Mouse (Mus musculus) brain, embryonic 14.5 days (tissue): ENCODE data around the gene Slc5a10. TPM values are rescaled to one million over a fixed set of nuclear protein-coding genes. Genes with fewer than 3 reads are reported as not detected.
A peak's percentile ranks its signal among the peaks of the same experiment; 100 is the strongest.

Experiments
- DNase-seq: peaks from one replicate; pipeline ENCODE4 v3.0.0-alpha.2; 2011; ENCODE audit warnings: low read depth
- CTCF ChIP-seq: fragments of 200-500 bp; IDR thresholded peaks from 2 replicates; pipeline ENCODE4 v1.5.1; 2012; ENCODE audit warnings: inconsistent platforms, mild to moderate bottlenecking, moderate library complexity, borderline replicate concordance; ENCODE audit not compliant: insufficient read depth, insufficient read length; ENCODE audit errors: extremely low read depth
- POLR2A ChIP-seq: fragments of 200-500 bp; IDR thresholded peaks from 2 replicates; pipeline ENCODE4 v1.6.1; 2012; ENCODE audit warnings: mild to moderate bottlenecking, inconsistent platforms, borderline replicate concordance; ENCODE audit not compliant: poor library complexity, insufficient read depth, insufficient read length, severe bottlenecking; ENCODE audit errors: extremely low read depth
- polyA plus RNA-seq: library from polyadenylated mRNA; depleted of rRNA; stranded (reverse); fragments of >200 nt; gene quantifications from 2 replicates; pipeline ENCODE4 v1.2.3, GENCODE M21; 2012

Slc5a10 gene
- polyA plus RNA-seq, 1 experiment = 0.11 TPM

DNA sequence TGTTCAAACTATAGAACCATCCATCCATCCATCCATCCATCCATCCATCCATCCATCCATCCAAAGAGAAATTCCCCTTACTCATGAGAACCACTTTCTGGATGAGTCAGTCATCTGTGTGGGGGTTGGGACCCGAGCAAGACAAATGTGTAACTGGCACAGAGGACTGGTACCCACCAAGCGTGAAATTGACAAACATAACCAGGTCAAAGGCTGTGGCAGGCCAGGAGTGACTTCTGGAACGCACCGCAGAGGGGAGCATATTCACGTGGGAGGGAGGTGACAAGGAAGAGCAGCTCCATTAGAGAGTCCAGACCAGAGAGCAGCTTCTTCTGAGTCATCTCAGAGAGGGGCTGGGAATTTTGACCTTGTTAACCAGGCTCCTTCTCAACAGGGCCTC is 1.5 kb upstream of the Slc5a10 start:
- no peak for DNase-seq
- TF ChIP-seq CTCF (no peak), POLR2A (no peak)

DNA sequence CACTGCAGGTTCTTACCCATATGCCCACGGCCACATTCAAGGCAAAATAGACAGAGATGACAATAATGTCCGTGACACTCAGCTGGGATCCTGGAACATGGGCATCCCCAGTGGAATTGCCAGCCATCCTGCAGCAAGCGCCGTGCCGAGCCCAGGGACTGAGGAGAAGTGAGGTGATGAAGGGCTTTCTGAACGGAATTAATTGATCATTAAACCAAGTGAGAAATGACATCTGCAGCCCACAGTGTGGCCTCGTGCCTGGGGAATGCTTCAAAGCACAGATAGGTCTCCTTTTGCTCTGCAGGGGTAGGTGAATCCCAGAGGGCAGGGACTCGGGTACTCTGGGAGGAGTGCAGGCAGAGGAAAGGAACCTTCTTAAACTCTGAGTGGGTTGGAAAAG is 800 bp downstream of the Slc5a10 start:
- TF ChIP-seq CTCF = no peak
- no peak for TF ChIP-seq POLR2A
- no peak for DNase-seq

DNA sequence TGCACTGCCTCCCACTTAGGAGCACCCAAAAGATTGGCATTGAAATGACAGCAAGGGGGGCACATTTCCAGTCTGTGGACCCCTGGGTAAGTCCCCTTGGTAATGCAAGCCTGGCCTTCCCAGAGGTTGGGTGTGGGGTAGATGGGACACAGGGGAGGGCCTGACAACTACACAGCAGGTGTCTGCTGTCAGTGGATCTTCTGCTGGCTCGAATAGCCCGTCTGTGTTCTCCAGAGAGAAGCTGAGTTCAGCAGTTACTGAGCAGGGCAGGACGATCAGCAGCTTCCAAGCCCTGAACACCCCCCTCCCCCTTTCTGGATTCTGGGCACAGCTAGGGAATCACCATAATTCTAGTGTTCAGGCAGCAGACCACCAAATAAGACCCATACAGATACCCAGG is 1.2 kb downstream of the Slc5a10 start:
- DNase-seq = no peak
- no peak for TF ChIP-seq POLR2A
- no peak for TF ChIP-seq CTCF

DNA sequence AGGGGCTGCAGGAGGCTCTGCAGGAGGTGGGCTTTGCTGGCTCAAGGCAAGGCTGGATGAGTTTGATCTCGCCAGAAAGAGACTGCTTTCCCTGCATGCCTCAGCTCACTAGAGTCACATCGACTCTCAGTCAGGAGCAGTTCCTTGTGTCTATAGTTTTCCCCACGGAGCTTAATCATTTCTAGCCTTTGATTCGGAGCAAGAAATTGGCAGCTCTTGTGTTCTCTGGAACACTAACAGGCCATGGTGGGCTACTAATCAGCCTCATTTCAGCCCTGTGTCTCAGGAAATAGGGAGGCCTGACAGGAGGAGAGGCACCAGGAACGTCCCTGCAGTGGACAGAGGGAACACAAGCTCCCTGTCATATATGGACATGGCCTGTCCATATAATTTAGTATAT is 2.6 kb downstream of the Slc5a10 start:
- DNase-seq = no peak
- TF ChIP-seq CTCF = no peak
- TF ChIP-seq POLR2A = no peak

DNA sequence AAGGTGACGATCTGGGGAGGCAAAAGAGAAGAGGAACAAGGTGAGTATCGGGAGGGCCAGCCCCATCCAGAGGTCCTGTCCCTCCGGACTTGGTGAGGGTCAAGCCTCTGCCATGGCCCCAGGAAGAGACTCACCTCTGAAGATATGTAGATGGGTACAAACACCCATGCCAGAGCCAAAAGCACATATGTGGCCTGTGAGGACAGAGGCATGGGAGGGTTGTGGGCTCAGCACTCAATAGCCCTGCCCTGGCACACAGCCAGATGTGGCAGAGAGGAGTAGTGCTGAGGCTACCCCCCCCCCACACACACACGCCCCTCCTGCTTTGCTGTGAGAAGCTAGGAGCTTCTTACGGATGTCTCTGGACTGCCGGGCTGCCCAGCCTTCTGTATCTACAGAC is 5.5 kb downstream of the Slc5a10 start:
- TF ChIP-seq POLR2A = no peak
- no peak for TF ChIP-seq CTCF
- no peak for DNase-seq

DNA sequence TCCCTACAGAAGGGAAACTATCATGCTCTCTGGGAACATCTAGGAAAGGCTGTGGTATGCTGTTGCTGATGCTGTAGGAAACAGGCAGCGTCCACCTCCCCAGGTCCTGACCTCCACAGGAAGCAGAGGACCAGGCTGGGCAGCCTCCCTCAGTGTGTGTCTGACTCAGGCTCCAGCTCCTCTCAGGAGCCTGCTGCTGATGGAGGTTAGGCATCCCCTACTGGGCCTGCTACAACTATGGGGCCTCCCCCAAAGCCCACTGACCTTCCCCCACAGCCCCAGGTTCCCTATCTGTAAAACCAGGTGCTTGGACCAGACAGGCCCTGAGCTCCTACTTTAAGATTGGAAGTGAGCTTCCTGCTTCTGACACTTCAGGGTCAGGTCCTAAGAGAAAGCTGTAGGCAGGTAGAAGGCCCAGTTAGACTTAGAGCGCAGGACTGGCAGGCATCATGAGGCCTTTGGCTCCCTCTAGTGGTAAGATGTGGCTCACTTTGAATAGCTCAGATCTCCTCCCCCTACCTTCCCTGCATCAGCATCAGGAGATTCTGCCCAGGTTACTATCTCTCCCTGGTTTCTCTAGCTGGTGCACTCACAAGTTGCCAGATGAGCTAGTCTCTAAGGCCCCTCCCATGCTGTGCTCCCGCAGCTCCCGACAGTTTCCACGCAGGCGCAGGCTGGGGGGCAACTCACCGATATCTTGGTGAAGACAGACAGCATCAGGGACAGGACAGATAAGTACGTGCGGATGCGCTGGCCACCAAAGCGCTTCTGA is 6.1 kb downstream of the Slc5a10 start:
- peak; percentile 92 for DNase-seq
- TF ChIP-seq CTCF (peak; percentile 92), POLR2A (no peak)

DNA sequence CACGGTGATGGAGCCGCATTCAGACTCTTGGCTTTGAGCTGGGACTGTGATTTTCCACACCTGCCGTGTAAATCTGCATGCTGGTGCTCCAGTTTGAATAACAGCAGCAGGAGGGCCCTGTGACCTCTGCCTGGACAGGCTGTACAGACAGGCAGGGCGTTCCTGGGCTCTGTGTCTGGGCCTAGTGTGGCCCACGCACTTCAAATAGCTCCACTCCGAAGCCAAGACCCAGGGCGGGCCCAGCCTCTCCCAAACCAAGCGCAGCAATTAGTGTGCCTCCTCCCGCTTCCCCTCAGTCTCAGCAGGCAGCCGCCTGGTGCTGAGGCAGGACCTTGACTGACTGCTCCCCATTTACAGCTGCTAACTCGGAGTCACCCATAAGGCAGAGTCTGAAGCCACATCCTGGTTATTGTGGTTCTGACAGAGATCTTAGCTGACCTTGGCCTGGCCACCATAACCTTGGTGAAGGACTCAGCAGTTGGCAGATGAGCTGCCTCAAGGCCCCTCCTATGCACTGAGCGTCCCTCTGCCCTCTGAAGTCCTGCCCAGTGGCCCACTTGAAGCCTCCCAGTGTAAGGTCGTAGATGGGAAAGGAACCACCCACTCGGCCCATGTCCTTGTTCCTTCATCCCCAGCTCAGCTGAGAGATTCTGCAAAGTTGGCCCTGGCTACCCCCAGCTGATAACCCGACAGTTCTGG is 7.3 kb downstream of the Slc5a10 start:
- TF ChIP-seq POLR2A = no peak
- TF ChIP-seq CTCF = no peak
- DNase-seq = no peak

DNA sequence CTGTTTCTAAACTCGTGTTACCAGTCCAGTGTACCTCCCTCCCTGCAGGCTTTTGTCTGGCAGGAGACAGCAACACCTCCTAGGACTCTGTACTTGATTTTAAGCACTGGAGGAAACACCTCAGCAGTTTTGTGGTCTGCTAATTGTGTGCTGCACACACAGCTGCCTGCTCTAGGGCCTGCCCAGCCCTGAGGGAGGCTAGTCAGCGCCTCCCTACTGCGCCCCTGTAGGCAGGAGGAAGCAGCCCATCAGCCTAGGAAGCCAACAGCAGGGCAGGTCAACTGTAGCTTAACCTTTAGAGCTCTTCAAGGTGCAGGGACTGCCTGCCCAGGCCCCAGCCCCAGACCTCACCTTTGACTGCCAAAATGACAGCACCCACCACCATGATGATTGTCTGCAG is 11.7 kb downstream of the Slc5a10 start:
- no peak for TF ChIP-seq CTCF
- no peak for TF ChIP-seq POLR2A

DNA sequence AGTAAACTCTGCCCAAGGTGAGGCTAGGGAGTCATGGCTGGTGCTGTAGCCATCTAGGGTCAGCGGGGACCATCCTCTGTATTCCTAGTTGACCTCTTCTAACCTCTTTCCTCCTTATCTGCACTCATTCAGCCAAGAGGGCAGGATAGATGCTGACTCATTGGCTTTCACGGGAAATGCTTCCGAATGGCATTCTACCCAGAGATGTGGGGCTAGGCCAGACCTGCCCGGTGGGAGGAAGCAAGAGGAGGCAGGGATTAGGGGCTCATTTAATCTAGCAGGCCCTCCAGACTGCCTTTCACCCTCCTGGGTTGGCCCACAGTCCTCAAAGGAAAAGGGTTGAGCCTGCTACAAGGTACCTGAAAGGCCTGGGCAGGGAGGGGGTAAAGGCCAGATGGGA is 14.4 kb downstream of the Slc5a10 start:
- TF ChIP-seq CTCF = no peak
- no peak for TF ChIP-seq POLR2A
- DNase-seq = no peak

More for the DNA sequence above, 11.7 kb downstream of the Slc5a10 start:
- no peak for DNase-seq

DNA sequence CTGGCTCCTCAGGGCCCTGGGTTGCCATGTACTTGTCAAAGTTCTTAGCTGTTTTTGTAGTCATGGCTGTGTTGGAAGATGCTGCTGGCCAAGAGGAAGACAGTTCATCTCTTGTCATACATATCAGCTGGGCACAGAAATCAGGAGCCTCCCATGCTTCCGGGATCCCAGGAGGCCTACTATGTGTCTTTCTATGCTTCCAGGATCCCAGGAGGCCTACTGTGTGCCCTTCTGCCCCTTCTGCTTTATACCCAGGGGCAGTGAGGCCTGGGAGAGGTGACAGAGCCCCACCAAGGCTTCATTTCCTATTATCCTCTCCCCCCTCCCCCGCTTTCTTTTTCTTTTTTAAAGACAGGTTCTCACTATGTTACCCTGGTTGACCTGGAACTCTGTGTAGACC is 15.0 kb downstream of the Slc5a10 start:
- TF ChIP-seq CTCF = no peak
- no peak for TF ChIP-seq POLR2A
- DNase-seq = no peak

DNA sequence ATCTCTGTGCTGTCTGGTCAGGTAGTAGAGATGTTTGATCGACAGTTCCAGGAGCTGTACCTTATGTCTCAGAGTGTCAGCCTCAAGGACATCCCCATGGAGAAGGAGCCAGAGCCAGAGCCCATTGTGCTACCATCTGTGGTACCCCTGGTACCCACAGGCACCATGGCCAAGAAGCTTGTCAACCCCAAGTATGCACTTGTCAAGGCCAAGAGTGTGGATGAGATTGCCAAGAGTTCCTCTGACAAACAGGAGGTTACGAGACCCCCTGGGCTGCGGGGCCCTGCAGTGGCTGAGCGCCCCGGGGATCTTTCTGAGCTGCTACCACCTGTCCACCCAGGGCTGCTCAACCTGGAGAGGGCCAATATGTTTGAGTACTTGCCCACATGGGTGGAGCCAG is 18.1 kb downstream of the Slc5a10 start:
- DNase-seq = no peak
- TF ChIP-seq POLR2A = no peak
- no peak for TF ChIP-seq CTCF

DNA sequence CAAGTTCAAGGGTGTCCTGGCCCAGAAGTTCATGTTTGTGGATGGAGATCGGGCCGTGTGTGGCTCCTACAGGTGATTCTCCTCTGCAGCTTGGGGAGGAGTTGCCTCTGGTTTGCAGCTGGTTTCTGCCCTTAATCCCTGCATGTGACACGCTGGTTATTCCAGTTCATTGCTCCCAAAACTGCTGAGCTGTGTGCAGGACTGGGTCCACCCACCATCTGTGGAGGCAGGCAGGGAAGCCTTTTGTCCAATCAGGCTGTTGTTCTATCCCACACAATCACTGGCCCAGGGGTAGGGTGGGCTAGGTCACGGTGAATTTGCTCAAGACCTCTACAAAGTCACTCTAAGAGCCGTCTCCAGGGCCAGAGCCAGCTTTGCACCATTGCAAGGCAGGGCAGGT is 18.9 kb downstream of the Slc5a10 start:
- no peak for TF ChIP-seq POLR2A
- no peak for TF ChIP-seq CTCF
- DNase-seq = no peak
